Mouse (Mus musculus) forebrain, embryonic 11.5 days (tissue): ENCODE measurements at regions not wholly inside any gene's neighbourhood (a gene's known extent, or its start where the extent isn't known, plus 50 kb on each side); places are given as distances from the start of the nearest gene placed in this dataset.

Experiments used
- ATAC-seq: fragments of 200-750 bp; cut with Nextera tagmentation; replicated peaks from 2 replicates; pipeline ENCODE4 v1.8.0; 2017; ENCODE audit warnings: moderate TSS enrichment; ENCODE audit not compliant: low FRiP score
- DNase-seq: peaks from one replicate; pipeline ENCODE4 v3.0.0-alpha.2; 2017; ENCODE audit warnings: low spot score
- H3K27ac ChIP-seq: fragments of 300-500 bp; sonication (generic); 2 replicates; pipeline ENCODE4 v1.5.1; 2014; ENCODE audit warnings: low read depth, low read length
- H3K27me3 ChIP-seq: fragments of 300-500 bp; sonication (generic); 2 replicates; pipeline ENCODE4 v1.6.1; 2014; ENCODE audit warnings: mild to moderate bottlenecking, low read length, mixed read lengths; ENCODE audit not compliant: control insufficient read depth, insufficient read depth
- H3K36me3 ChIP-seq: fragments of 300-500 bp; sonication (generic); 2 replicates; pipeline ENCODE4 v1.6.1; 2014; ENCODE audit warnings: mild to moderate bottlenecking, low read length, moderate library complexity, mixed read lengths; ENCODE audit not compliant: control insufficient read depth, insufficient read depth
- H3K4me1 ChIP-seq: fragments of 300-500 bp; sonication (generic); replicated peaks from 2 replicates; pipeline ENCODE4 v1.6.1; 2014; ENCODE audit warnings: low read length, mixed read lengths; ENCODE audit not compliant: control insufficient read depth, insufficient read depth
- H3K4me2 ChIP-seq: fragments of 300-500 bp; sonication (generic); 2 replicates; pipeline ENCODE4 v1.6.1; 2014; ENCODE audit warnings: low read depth, mild to moderate bottlenecking, low read length, moderate library complexity, mixed read lengths; ENCODE audit not compliant: severe bottlenecking
- H3K4me3 ChIP-seq: fragments of 300-500 bp; sonication (generic); 2 replicates; pipeline ENCODE4 v1.5.1; 2014; ENCODE audit warnings: low read depth, low read length
- H3K9ac ChIP-seq: fragments of 300-500 bp; sonication (generic); 2 replicates; pipeline ENCODE4 v1.6.1; 2014; ENCODE audit warnings: low read length
- H3K9me3 ChIP-seq: fragments of 300-500 bp; sonication (generic); 2 replicates; pipeline ENCODE4 v1.6.1; 2016; ENCODE audit warnings: low read length, mixed read lengths; ENCODE audit not compliant: control insufficient read depth
- WGBS: fragments of 180-500 bp; shearing (Covaris S2); extraction: QIAGEN DNeasy Blood & Tissue Kit; methylation state at CpG from one replicate; pipeline ENCODE4 v1.1.7; 2014; 5-methylcytosine and 5-hydroxymethylcytosine counted together

DNA sequence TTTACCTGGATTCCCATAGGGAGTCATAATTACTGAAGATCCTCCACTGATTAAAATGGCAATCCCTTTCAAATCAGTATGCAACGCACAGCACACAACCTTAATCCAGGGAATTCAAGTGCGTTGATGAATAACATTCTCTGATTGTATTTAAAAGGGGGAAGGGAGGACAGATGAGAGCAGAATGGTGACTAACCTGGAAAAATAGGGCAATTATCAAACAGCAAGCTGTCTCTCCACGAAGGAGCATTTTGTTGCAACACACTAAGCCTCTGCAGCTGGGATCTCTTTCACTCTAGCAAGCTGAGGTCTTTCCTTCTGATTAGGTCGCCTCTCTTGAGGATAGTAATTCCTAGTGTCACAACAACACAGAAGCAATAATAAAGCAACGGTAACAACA, 501.5 kb downstream of the Tusc1 start:
- no peaks in the 10 kb centered on the region for H3K4me1 ChIP-seq
- H3K4me3 ChIP-seq: no peak overlapping the region
- H3K4me2 ChIP-seq: no peak overlapping the region
- H3K9me3 ChIP-seq: no peaks in the 10 kb centered on the region
- H3K36me3 ChIP-seq: no peaks in the 10 kb centered on the region
- DNase-seq (no peak), ATAC-seq (peak; percentile 60)
- H3K9ac ChIP-seq: no peak overlapping the region
- whole genome bisulfite sequencing: 15% methylated on average over 5 of the region's 5 CpGs
- H3K27me3 ChIP-seq: no peaks in the 10 kb centered on the region
- H3K27ac ChIP-seq: no peak overlapping the region

DNA sequence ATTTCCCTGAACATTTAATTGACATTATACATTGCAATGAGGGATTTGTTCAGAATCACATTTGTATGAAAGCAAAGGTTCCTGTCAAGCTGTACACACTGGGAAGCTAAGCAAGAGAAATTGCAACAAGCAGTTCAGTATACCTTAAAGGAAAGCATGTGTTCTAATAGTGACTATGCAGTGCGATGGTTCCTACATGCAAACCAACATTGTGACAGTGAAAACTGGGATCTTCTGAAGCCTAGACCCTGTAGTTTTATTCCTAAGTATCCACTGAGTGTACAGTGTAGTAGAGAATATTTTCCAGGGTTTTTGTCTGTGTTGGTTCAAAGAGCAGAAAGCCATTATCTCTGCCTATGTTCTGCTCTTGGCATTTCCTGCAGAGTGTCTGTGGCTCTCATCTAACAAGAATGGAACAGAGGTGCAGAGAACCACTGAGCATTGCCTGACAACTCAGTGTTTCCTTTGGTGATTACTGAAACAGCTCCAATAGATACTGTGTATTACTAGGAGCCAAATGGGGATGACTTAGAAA, 504.1 kb downstream of the Tusc1 start:
- DNase-seq (no peak), ATAC-seq (no peak)
- Histone ChIP-seq H3K27ac (no peak overlapping the region), H3K27me3 (no peaks in the 10 kb centered on the region), H3K4me3 (no peak overlapping the region), H3K36me3 (no peaks in the 10 kb centered on the region), H3K4me1 (no peaks in the 10 kb centered on the region), H3K9me3 (no peaks in the 10 kb centered on the region), H3K9ac (no peak overlapping the region), H3K4me2 (no peak overlapping the region)
- WGBS: 84% methylated on average over 1 of the region's 1 CpGs

DNA sequence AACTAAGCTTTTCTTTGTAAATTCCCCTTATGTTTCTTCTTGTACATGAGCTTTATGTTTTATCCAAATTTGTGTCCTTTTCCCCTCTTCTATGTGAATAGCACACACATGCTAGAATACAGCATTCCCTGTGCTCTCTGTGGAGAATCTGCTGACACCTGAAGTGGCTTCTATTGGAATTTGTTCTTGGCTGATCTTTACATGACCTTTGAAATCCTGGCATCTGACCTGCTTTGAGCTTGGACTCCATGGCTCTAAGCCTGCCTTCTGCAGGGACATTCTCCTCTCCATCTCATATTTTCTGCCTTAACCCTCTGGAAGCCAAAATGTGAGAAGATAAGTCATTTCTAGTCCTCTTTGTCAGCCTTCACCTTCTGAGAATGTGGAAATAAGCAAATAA, 507.5 kb downstream of the Tusc1 start:
- H3K4me3 ChIP-seq: no peak overlapping the region
- no peak overlapping the region for H3K27ac ChIP-seq
- ATAC-seq (no peak), DNase-seq (no peak)
- no peaks in the 10 kb centered on the region for H3K4me1 ChIP-seq
- no peaks in the 10 kb centered on the region for H3K36me3 ChIP-seq
- no peaks in the 10 kb centered on the region for H3K27me3 ChIP-seq
- H3K4me2 ChIP-seq: no peak overlapping the region
- no peaks in the 10 kb centered on the region for H3K9me3 ChIP-seq
- no peak overlapping the region for H3K9ac ChIP-seq

DNA sequence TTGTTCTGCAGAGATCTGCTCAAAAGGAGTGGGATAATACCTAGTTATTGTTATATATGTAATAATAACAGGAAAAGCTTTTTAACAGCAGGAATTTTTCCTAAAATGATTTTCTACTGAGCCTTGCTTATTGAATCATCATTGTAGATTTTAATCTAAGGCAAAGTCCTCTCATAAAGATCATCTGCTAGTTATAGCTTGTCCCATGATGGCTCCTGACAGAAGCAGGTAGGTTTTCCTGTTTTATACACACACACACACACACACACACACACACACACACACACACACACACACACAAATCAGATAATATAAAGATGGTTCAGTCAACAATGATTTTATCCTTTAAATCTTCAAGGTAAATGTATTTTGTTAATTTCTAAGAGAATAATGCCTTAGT, 507.9 kb downstream of the Tusc1 start:
- H3K27ac ChIP-seq: no peak overlapping the region
- no peaks in the 10 kb centered on the region for H3K36me3 ChIP-seq
- ATAC-seq (no peak), DNase-seq (no peak)
- H3K4me1 ChIP-seq: no peaks in the 10 kb centered on the region
- no peaks in the 10 kb centered on the region for H3K9me3 ChIP-seq
- H3K9ac ChIP-seq: no peak overlapping the region
- H3K4me2 ChIP-seq: no peak overlapping the region
- no peaks in the 10 kb centered on the region for H3K27me3 ChIP-seq
- no peak overlapping the region for H3K4me3 ChIP-seq

DNA sequence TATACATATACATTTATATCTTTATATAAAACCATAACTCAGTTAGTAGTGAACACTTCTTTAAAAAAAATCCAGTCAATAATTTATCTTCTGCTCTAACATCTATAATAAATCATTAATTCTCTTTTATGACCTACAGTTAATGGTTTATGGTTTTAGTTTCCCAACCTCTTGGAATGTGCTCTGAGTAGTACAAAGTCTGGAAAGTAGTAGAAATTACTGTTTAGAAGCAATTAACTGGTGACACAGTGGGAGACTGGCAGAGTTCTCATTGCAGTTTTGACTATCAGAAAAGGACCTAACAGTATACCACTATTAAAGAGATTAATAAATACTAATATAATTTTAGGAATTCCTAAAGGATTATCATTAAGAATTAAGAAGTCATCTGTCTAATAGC, 508.3 kb downstream of the Tusc1 start:
- H3K4me1 ChIP-seq: no peaks in the 10 kb centered on the region
- H3K27ac ChIP-seq: no peak overlapping the region
- H3K9me3 ChIP-seq: no peaks in the 10 kb centered on the region
- no peaks in the 10 kb centered on the region for H3K27me3 ChIP-seq
- H3K4me2 ChIP-seq: no peak overlapping the region
- DNase-seq (no peak), ATAC-seq (no peak)
- H3K9ac ChIP-seq: no peak overlapping the region
- H3K4me3 ChIP-seq: no peak overlapping the region
- no peaks in the 10 kb centered on the region for H3K36me3 ChIP-seq

DNA sequence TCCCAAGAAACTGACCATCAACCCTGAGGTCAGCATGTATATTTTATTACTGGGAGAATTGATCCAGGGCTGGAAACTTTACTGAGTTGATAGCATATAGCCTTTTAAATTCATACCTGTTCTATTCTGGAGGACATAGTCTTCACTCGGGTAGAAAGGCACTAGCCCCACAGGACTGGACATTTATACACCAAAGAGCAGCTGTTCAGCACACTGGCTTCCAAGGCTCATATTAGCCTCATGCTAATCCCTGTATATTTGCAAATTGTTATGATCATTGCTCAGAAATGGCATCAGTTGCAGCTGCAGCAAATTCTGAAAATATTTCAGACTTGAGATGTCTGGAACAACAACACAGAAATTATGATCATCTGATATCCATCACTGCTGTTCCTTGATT, 547.2 kb downstream of the Tusc1 start:
- 93% methylated on average over 1 of the region's 1 CpGs for WGBS
- Histone ChIP-seq H3K27ac (no peak overlapping the region), H3K27me3 (no peaks in the 10 kb centered on the region), H3K9ac (no peak overlapping the region), H3K9me3 (no peaks in the 10 kb centered on the region), H3K4me2 (no peak overlapping the region), H3K36me3 (no peaks in the 10 kb centered on the region), H3K4me3 (no peak overlapping the region), H3K4me1 (no peaks in the 10 kb centered on the region)
- ATAC-seq (no peak), DNase-seq (no peak)

DNA sequence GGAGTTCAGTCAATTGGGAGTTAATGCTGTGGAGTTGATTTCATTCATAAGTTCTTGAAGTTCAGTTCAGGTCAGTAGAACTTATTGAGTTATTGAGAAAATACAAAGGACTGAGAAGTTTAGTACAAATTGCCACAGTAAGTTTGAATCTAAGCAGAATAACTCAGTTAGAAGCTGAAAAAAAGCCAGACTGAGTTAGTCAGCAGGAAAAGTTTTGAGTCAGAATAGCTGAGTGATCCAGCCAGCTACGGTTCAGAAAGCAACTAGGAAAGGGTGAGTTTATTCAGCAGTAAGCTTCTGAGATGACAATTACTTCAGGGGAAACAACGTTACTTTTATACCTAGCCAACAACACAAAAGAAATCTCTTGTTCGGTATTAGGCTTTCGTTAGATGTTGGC, 557.2 kb downstream of the Tusc1 start:
- Histone ChIP-seq H3K4me2 (no peak overlapping the region), H3K27me3 (no peaks in the 10 kb centered on the region), H3K4me1 (no peaks in the 10 kb centered on the region), H3K4me3 (no peak overlapping the region), H3K36me3 (no peaks in the 10 kb centered on the region), H3K9me3 (no peaks in the 10 kb centered on the region), H3K9ac (no peak overlapping the region), H3K27ac (no peak overlapping the region)
- no peak for ATAC-seq
- WGBS: 79% methylated on average over 4 of the region's 4 CpGs
- no peak for DNase-seq

DNA sequence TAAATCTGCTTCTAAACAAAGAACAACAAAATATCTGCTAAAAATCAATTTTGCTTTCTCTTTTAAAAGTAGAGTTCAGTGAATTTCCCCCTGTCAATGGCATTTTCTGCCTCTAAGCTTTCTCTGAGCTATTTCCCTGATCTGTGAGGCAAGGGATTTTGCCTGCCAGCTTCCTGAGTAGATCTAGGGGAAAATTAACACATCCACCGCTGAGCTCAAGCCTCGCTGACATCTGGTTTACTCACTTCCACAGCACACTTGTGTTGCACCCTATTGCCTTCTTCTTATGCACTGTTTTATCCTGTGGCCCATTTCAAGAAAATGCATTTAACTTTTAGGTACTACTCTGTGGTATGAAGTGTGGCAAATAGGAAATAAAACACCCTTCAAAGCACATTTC, 556.5 kb upstream of the Gm12666 start:
- Histone ChIP-seq H3K4me3 (no peak overlapping the region), H3K4me1 (no peaks in the 10 kb centered on the region), H3K27me3 (no peaks in the 10 kb centered on the region), H3K9ac (no peak overlapping the region), H3K36me3 (no peaks in the 10 kb centered on the region), H3K4me2 (no peak overlapping the region), H3K27ac (no peak overlapping the region), H3K9me3 (no peaks in the 10 kb centered on the region)
- no peak for ATAC-seq
- no peak for DNase-seq
- 52% methylated on average over 2 of the region's 2 CpGs for WGBS

DNA sequence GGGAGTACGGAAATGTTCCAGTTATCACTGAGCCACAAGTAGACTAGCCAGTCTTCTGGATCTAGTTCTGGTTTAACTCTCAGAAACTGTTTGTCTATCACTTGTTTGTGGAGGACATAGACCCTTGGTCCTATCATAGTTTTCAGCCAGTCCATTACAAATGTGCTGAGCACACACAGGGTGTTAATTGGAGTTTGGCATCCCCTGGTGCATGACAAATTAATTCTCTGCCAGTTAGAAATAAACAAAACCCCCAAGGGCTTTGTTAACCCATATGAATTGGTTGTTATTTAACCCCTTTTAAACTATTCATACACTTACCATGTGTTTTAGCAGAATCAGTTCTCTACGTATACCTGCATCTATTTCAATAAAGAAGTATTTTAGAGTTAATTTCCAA, 554.7 kb upstream of the Gm12666 start:
- Histone ChIP-seq H3K27me3 (no peaks in the 10 kb centered on the region), H3K36me3 (no peaks in the 10 kb centered on the region), H3K9ac (no peak overlapping the region), H3K4me3 (no peak overlapping the region), H3K4me2 (no peak overlapping the region), H3K4me1 (no peaks in the 10 kb centered on the region), H3K9me3 (no peaks in the 10 kb centered on the region), H3K27ac (no peak overlapping the region)
- WGBS: 51% methylated on average over 2 of the region's 2 CpGs
- DNase-seq: no peak
- ATAC-seq: 0 out of 2 replicates have a peak, but pooled peaks have one; percentile 44
